Mouse (Mus musculus) kidney, adult 9 months (tissue): ENCODE data around the gene Dtx4.
A peak's percentile ranks its signal among the peaks of the same experiment; 100 is the strongest.
"Not testable (repeated sequence)": the region's sequence is repeated elsewhere in the genome, so short reads cannot be mapped to it uniquely, and the experiment has no call there.

Experiments used
- DNase-seq: peaks from one replicate; pipeline ENCODE4 v3.0.0; 2022

The Dtx4 gene

DNA sequence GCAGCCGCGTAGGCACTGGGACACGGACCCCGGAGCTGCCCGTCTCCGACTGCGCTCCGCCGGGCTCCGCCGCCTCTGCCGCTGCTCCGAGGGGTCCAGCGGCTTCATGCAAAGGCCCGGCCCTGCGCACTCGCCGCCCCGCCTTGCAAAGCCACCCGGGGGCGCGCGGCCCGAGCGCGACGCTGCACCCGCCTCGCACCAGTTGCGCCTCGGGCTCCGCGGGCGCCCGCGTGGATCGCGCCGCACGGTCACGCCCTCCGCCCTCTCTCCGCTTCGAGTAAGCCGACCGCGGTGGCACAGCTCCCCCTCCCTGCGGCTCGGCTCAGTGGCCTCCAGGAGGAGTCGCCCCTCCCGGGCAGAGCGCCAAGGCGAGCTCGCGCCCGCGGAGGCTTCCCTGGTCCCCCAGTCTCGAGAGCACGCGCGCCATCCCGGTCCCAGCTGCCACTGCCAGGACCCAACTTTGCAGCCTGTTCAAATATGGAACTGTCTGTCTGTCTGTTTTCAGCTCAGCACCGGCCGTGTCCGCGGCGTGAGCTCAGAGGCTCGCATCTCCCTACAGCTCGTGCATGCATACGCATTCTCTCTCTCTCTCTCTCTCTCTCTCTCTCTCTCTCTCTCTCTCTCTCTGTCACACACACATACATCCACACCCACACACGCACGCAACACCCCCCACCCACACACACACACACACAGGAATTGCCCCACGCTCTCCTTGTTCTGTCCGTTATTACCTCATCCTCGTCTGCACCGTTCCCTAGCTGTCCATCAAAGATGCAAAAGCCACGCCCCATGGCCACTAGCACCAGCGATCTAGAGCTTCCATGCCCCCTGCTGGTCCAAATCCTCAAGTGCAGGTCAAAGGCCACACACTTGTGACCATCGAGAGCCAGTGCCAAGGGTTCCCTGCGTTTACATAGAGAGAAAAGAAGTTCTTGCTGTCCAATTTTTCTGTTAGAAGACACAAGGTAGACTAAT is at the start of gene Dtx4:
TSS of gene Dtx4 (minus strand) at position 85 of the 978 bp plus-strand sequence.
- DNase-seq = peak; percentile 98

DNA sequence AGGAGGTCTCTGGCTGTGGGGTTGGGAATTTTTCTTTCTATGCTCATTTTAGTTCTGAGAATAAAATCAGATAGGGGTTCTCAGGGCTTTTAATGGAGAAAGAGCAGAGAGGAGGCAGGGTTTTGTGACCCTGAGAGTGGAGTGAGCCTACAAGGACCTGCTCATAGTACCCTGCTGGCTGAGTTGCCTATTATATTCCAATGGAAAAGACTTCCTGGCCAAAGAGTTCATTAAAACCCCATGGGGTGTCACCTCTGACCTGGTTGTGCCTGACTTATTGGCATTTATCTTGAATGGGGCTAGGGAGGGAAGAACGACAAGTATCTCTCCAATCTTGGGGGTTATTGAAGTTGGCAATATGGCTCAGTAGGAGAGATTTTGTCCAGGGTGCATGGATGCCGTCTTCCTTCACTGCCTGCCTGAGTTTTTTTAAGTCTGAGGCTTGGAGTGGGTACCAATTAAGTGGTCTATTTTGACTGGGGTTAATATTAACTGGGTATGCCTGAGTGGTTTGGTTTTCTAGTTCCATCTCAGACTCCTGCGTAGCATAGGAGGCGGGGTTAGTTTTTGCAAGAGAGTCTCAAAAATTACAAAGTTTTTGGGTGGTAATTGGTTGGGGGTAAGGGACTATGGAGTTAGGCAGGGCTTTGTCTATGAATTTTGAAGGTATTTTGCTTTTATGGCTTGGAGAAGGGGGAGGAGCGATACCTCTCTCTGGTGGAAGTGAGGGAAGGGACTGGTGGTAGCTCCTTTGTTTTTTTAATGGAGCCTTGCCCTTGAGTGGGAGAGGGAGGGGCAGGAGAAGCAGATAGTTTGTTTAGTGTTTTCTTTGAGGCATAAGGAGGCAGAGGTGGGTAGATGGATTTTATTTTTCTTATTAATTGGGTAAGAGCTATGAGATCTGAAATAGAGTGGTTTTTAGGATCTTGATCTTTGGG is 49.0 kb upstream of the Dtx4 start:
- peak; percentile 58 for DNase-seq

DNA sequence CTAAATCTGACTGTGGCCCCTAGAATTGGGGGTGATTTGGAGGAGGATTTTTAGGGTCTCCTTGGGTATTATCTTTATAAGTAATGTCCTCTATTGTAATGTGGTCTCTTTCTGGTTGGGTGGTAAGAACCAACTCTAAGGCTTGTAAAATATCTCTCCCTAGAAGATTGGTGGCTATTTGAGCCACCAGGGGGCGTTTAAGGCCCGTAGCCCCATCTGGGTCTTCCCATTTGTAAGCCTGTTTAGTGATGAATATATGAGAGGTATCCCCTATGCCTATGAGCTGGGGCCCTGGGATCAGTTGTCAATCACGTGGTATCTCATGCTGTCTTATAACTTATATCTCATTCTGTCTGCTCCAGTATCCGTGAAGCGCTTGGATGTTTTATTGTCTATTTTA is 47.9 kb upstream of the Dtx4 start:
- DNase-seq = peak; percentile 28

DNA sequence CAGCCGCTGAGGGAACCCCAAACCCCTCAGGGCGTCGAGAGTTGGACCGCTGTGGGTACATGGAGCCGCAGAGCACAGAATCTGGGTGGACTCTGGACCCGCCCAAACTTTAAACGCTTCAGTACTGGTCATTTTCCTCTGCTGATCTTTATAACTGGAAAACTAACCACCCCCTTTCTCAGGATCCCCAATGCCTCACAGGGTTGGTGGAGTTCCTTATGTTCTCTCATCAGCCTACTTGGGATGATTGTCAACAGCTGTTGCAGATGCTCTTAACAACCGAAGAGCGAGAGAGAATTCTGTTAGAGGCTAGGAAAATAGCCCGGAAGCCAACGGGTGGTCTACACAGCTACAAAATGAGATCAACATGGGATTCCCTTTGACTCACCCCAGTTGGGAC is 44.2 kb upstream of the Dtx4 start, which contains the start of gene Fam111a:
TSS of gene Fam111a (plus strand) at position 301 of the 400 bp plus-strand sequence.
- not testable (repeated sequence) for DNase-seq

DNA sequence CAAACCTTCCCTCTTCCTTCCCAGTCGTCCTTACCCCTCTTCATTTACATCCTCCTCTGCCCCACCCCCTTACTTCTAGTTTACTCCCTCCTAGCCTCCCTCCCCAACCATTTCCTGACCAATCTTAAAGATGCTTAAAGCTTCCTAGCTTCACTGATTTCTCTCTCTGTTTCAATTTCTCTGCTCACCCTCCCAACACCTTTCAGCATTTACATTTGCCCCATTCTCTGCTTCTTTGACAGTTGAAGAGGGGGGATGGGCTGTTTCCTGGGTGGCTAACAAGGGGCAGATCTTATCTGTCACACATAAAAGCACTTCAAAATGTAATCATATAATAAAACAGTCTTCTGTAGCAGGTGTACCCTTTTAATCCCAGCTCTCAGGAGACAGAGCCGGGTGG is 40.4 kb upstream of the Dtx4 start:
- no peak for DNase-seq

DNA sequence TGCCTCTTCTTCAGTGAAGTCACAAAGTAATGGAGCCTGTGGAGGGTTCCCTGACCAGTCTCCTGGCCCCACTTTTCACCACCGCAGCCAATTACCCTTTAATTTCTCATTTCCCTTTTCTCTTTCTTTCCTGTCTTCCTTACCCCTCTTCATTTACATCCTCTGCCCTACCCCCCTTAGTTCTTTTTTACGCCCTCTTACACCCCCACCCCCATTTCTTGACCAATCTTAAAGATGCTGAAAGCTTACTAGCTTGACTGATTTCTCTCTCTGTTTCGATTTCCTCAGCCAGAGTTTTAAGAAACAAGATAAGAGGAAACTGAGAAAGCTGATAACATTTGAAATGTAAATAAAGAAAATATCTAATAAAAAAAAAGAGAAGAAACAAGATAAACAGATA is 39.5 kb upstream of the Dtx4 start:
- no peak for DNase-seq

DNA sequence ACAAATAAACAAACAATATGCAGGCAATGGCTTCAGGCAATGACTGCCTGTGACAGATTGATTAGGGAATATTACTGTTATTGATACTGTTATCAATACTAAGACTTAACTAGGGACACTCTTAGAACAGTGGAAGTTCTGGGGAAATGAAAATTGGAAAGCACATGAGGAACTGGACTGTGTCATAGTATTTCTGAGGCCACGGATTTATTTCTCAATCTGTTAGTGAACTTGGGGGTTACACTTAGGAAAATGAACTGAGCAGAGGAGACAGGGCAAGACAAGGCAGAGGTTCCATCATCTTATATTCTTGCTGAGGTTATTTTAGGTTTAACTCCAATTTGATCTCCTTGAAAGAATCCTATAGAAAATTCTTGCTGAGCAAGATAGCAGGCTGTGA is 38.7 kb upstream of the Dtx4 start:
- DNase-seq = no peak

DNA sequence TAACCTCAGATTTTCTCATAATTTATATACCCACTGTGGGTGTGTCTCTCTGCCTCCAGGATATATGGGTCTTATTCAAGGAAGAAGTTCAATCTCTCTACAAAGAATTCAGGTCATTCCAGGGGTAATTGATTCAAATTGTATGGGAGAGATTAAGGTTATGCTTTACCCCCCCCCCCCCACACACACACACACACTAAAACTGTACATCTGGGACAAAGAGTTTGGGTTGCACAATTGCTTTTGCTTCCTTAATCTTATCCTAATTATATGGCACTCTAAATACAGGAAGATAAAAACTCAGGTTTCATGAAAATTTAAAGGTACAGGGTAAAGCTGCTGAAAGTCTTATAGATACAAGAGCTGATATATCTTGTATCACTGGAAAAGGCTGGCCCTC is 35.9 kb upstream of the Dtx4 start:
- no peak for DNase-seq

DNA sequence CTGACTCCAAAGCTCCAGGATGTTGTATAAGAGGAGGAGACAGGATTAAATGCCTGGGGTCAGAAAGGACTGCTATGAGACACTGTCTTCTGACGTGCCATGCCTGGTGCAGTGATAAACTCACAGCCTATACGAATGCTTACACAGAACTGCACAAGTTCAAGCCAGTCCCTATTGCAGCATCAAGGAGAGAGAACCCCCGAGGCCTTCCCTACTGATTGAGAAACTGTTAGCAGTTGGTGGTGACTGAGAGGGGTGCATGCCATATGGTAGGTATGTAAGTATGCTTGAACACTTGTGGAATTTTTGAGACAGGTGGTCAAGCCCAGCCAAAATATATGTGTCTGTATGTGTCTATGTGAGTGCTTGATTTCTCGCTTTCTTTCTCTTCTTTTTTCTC is 22.1 kb upstream of the Dtx4 start:
- no peak for DNase-seq

DNA sequence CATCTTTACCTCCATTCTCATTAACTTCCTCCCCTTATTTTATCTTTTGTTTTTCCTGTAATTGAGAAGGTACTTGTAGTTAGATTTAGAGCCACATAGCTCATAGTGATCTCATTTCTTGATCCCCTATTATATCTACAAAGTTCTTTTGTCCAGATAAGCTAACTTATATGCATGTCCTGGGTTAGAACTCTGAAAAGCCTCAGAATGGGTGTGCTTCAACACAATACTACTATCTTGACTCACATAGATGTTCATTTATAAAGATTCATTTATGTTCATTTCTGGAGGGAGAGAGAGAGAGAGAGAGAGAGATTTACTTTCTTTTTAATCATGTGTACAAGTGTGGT is 17.3 kb upstream of the Dtx4 start:
- no peak for DNase-seq

DNA sequence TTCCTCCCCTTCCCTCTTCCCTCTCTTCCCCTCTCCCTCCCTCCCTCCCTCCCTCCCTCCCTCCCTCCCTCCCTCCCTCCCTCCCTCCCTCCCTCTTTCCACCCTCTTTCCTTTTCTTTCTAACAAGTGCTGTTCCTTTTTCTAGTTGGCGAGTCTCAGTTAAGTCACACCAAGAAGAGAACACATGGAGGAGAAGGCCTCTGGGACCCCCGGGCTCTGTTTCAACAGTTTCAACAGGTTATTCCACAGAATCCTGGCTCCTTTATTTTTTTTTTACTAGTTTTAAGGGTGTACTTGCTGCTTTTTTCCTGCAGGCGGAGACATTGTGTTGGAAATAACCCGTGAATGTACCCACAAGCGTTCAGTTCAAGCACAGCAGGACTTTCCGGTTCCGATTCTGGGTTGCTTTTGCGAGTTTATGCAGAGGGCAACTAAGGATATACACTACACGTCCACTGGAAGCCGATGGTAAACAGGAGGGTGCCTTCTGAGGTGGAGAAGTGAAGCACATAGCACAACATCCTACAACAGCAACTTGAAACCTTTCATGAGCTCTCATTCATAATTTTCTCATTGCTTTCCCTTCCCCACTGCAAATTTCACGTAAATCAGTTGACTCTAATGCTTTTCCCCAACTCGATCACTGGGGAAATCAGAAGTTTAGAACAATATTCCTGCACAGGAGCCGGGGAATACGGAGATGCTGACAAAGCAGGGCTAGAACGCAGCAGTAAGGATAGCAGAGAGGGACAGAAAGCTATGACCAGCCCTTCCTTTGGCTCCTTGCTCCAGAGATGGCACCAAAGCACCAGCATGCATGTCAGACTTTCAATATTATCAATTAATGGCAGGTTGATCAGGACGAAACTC is 16.7 kb upstream of the Dtx4 start:
- DNase-seq = peak; percentile 77

DNA sequence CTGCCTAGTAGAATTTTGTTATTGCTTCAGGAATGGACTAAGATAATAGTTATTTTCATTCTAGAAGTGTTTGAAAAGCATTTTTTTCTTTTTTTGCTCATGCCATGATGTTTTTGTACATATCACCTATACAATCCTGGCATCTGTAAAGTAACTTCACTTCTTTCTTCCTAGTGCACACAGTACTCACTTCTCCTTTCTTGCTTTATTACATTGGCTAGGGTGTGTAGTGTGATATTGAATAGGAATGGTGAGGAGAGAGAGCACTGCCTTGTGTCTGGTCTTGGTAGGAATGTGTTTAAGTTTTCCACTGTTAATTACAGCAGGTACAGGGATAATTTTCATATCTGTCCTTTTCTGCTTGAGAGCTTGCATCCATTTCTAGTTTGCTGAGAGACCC is 13.4 kb upstream of the Dtx4 start:
- DNase-seq = no peak

DNA sequence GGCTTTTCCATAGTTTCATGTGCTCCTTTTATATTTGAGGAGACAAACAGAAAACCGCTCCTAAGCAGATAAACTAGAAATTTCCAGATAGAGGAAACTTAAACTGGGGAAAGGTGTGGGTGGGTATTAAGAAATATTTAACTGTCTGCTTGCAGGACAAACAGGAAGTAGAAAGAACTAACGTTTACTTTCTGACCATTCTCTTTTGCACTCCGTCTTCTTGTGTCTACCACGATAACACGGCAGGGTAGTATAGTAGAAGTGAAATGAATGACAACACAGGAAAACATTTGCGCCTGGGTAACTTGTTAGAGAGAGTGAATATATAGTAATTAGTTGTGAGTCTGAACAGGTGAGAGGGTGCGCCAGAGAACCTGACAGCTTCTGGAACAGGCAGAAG is 1.5 kb upstream of the Dtx4 start:
- no peak for DNase-seq

DNA sequence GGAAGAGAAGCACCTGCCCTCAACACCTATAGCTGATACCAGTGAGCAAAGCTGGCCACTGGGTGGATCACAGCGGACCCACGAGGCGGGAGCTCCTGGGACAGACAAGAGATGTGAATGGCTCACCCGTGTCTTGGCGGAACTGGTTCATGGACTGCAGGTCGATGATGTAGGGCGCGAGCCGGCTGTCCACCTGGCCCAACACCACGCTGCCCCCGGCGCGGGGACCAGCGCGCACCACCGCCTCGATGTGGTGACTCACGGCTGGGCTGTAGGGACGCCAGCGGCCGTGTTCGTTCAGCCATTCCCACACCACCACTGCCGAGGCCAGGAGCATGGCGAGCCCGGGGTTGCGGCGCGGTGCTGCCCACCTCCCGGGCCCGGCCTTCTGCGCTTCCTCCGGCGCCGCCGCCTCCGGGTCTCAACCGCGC is 358 bp downstream of the Dtx4 start:
- DNase-seq = peak; percentile 34

DNA sequence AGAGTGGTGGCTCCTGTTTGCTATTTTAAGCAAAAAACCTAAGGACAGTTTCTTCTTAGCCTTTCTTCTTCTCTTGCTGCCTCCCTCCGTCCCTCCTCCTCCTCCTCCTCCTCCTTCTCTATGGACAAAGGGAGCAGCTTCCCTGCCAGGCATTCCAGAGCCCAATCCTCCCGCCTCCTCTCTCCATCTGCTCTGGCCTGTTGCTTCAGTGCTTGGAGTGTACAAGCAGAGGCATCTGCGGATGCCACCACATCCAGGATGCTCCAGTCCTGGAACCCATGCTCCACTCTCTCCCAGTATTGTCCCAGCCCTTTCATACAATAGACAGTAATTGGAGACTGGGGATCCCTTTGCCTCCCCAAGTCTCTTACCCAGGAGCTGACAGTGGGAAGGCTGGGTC is 1.1 kb downstream of the Dtx4 start:
- no peak for DNase-seq

DNA sequence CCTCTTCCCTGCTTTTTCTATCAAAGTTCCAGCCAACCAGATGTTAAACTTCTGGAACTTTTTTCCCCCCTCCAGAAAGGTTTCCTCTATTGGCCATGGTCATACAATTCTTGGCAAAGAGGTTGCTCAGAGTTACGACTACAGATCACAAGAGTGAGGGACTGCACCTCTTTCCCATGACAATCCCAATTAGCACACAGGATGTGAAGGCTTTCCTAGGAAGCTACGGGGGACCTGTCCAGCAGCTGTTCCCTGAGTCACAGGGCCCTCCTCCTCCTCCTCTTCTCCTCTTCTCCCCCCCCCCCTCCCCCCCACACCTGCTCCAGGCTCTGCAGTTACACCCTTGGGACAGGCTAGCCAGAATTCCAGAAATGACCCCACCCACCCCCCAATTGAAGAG is 1.8 kb downstream of the Dtx4 start:
- no peak for DNase-seq

DNA sequence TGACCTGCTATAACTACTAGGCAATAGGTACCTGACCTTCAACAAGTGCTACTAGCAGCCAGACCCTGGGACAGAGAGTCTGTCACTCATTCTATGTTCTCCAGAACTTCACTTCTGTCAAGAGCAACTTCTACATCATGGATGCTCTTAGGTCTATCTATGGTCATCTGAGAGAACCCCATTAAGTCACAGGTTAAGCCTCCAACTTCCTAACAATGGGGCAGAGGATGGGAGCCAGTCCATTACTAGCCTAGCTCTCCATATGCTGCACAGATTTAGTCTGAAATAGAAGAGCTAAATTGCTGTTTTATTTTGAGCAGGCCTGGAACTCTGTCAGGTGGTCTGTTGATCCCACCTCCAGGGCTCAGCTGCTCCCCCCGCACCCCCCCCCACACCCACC is 2.3 kb downstream of the Dtx4 start:
- DNase-seq = no peak

DNA sequence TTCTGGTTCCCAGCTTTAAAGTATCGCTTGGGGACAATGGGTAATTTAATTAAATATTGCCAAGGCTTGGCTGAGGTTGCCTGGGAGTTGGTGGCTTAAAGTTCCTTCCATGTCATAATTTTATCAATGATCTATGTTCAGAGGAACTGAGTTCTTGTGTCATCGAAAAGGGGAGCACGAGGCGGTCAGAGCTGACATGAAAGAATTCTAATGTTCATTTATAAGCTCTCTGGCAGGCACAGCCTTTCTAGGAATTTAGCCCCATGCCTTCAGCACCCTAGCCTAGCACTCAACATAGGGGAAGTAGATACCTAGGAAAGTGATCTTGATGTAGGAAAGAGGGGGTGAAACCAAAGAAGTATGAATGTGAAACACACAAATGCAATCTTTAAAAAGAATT is 2.9 kb downstream of the Dtx4 start:
- no peak for DNase-seq

DNA sequence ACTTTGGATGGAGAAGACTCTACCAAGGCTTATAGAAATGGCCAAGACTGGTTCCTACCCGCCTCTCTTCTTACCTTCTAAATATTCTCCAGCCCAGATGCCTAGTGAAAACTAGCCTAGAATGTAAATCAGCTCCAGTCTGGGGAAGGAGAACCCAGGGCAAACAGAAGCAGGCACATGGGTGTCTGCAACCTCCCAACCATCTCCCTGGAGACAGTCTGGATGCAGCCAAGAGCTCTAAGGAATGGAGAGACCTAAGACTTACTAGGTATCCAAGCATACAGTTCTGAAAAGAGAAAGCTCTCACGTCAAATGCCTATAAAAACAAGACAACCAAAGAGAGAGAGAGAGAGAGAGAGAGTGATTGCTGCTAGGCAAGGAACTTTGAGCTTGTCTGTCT is 3.3 kb downstream of the Dtx4 start:
- DNase-seq = no peak

DNA sequence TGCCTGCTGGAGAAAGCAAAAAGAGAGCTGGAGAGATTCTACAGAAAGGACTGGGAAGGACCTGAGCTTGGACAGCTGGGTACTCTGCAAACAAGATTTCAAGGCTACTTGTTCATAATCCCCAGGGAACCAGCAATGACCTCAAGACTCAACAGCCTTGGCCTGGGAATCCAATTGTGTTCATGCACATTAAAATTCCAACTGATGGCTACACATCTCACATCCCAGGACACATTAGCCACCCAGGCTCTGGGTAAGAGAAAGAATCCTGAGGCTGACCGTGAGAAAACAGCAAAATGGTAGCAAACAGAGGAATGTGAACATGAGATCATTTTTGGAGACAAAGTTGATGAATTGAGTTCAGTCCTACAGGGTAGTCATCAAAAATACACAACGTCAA is 5.0 kb downstream of the Dtx4 start:
- DNase-seq = no peak

DNA sequence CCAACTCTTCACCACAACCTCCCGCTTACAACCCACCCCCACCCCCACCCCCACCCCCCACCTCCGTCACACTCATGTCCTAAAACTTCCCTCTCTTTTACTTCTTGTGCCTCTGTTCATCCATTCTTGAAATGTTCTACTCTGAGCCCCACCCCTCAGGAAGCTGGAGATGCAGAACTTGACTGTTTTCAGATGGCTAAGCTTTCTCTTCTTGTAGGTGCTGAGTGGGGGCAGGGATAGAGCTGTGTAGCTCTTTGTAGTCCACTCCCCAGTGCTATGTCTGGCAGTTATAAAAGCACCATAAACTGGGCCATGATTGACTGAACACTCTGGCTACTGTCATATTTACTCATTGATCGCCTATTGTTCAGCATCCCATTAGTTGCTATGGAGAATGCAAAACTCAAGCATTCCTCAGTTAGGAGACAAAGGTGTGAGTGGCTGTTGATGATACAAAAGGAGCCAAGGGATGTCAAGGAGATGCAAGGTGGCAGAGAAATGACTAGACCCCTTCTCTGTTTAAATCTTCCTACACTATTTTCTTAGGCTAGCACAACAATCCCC is 6.2 kb downstream of the Dtx4 start:
- no peak for DNase-seq

DNA sequence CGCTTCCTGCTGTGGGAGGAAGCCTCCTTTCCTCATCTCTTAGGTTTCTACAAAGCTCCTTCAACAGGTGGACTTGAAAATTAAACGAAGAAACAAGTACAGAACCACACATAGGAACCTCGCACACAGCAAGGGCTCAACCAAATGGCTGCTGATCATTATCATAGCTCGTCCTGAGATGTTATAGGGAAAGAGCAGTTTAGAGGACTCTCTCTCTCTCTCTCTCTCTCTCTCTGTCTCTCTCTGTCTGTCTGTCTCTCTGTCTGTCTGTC is 7.1 kb downstream of the Dtx4 start:
- no peak for DNase-seq
